Mouse (Mus musculus) lung, postnatal 0 days (tissue): ENCODE results near the gene Cep68. TPM values are rescaled to one million over a fixed set of nuclear protein-coding genes. Genes with fewer than 3 reads are reported as not detected.
A peak's percentile ranks its signal among the peaks of the same experiment; 100 is the strongest.

ENCODE experiments used
- ATAC-seq: fragments of 200-750 bp; cut with Nextera tagmentation; 2 replicates; pipeline ENCODE4 v1.8.0; 2017; ENCODE audit warnings: moderate library complexity
- DNase-seq: peaks from one replicate; pipeline ENCODE4 v3.0.0-alpha.2; 2016; ENCODE audit warnings: low spot score
- H3K27ac ChIP-seq: fragments of 300-500 bp; sonication (generic); 2 replicates; pipeline ENCODE4 v1.5.1; 2014; ENCODE audit warnings: antibody characterized with exemption, mild to moderate bottlenecking, low read length, mixed read lengths
- H3K27me3 ChIP-seq: fragments of 300-500 bp; sonication (generic); replicated peaks from 2 replicates; pipeline ENCODE4 v1.6.1; 2014; ENCODE audit warnings: low read length, mixed read lengths; ENCODE audit not compliant: insufficient read depth
- H3K36me3 ChIP-seq: fragments of 300-500 bp; sonication (generic); 2 replicates; pipeline ENCODE4 v1.6.1; 2014; ENCODE audit warnings: low read length, mixed read lengths; ENCODE audit not compliant: insufficient read depth
- H3K4me1 ChIP-seq: fragments of 300-500 bp; sonication (generic); 2 replicates; pipeline ENCODE4 v1.6.1; 2014; ENCODE audit warnings: antibody characterized with exemption, low read depth, low read length, mixed read lengths; ENCODE audit not compliant: insufficient read depth
- H3K4me2 ChIP-seq: fragments of 300-500 bp; sonication (generic); replicated peaks from 2 replicates; pipeline ENCODE4 v1.6.1; 2014; ENCODE audit warnings: low read depth, mild to moderate bottlenecking, low read length, moderate library complexity, mixed read lengths
- H3K4me3 ChIP-seq: fragments of 300-500 bp; sonication (generic); 2 replicates; pipeline ENCODE4 v1.5.1; 2014; ENCODE audit warnings: low read depth, low read length
- H3K9ac ChIP-seq: fragments of 300-500 bp; sonication (generic); replicated peaks from 2 replicates; pipeline ENCODE4 v1.6.1; 2014; ENCODE audit warnings: low read depth, mild to moderate bottlenecking
- H3K9me3 ChIP-seq: fragments of 300-500 bp; sonication (generic); 2 replicates; pipeline ENCODE4 v1.6.1; 2016; ENCODE audit warnings: low read length, mixed read lengths
- CTCF ChIP-seq: IDR thresholded peaks from 2 replicates; pipeline ENCODE4 v1.5.1; 2016; ENCODE audit warnings: antibody characterized with exemption, mild to moderate bottlenecking
- EP300 ChIP-seq: IDR thresholded peaks from 2 replicates; pipeline ENCODE4 v1.6.1; 2016; ENCODE audit warnings: antibody characterized with exemption, mild to moderate bottlenecking, control low read depth
- WGBS: fragments of 180-500 bp; shearing (Covaris S2); extraction: QIAGEN DNeasy Blood & Tissue Kit; methylation state at CpG from one replicate; pipeline ENCODE4 v1.1.7; 2014; 5-methylcytosine and 5-hydroxymethylcytosine counted together
- polyA plus RNA-seq: library from polyadenylated mRNA; unstranded; fragments of >200 nt; fragmentation: Nextera tagmentation; extraction: Ambion mirVana; gene quantifications from 2 replicates; pipeline ENCODE4 v1.2.1, GENCODE M21; 2015

Gene Cep68
- polyA plus RNA-seq: 12.5 and 14.7 TPM in 2 replicates

GRCm38 (mm10) chr11:20249296-20250110, at the start of gene Cep68:
Gene Cep68 (minus strand): TSS chr11:20249429.
- no peaks in the 10 kb centered on the region for H3K27me3 ChIP-seq
- peak within 1 kb of the TSS; percentile 94 for H3K4me2 ChIP-seq
- H3K4me3 ChIP-seq: peak within 1 kb of the TSS; percentile 94
- peak within 1 kb of the TSS; percentile 80 for H3K9ac ChIP-seq
- peaks cover 16% of the 10 kb centered on the region for H3K4me1 ChIP-seq
- H3K9me3 ChIP-seq: no peaks in the 10 kb centered on the region
- no peaks in the 10 kb centered on the region for H3K36me3 ChIP-seq
- TF ChIP-seq EP300 (no peak), CTCF (0 out of 2 replicates have a peak, but pooled peaks have one; percentile 36)
- peak; percentile 99 for DNase-seq
- peak within 1 kb of the TSS; percentile 89 for H3K27ac ChIP-seq
- 2% methylated on average over 48 of the region's 59 CpGs for WGBS
- ATAC-seq: peak; percentile 99

- peak; percentile 75 for ATAC-seq
- whole genome bisulfite sequencing: 49% methylated on average over 3 of the region's 3 CpGs
- TF ChIP-seq CTCF (no peak), EP300 (peak; percentile 16; the same call in 1 of the 2 replicates)
Measured at GRCm38 (mm10) chr11:20284463-20284862, 35.2 kb upstream of the Cep68 start.

GRCm38 (mm10) chr11:20282601-20283219, 33.5 kb upstream of the Cep68 start:
- no peak for ATAC-seq
- no peak overlapping the region for H3K4me3 ChIP-seq
- H3K27me3 ChIP-seq: no peaks in the 10 kb centered on the region
- DNase-seq: no peak
- no peaks in the 10 kb centered on the region for H3K36me3 ChIP-seq
- H3K9me3 ChIP-seq: no peaks in the 10 kb centered on the region
- no peak overlapping the region for H3K4me2 ChIP-seq
- H3K27ac ChIP-seq: no peak overlapping the region
- TF ChIP-seq CTCF: no peak
- TF ChIP-seq EP300: no peak
- 79% methylated on average over 2 of the region's 2 CpGs for WGBS
- H3K4me1 ChIP-seq: 0 out of 2 replicates have a peak, but pooled peaks cover 2% of the 10 kb centered on the region
- H3K9ac ChIP-seq: no peak overlapping the region

More at GRCm38 (mm10) chr11:20284463-20284862, 35.2 kb upstream of the Cep68 start:
- H3K9me3 ChIP-seq: no peaks in the 10 kb centered on the region
- no peak overlapping the region for H3K9ac ChIP-seq
- no peaks in the 10 kb centered on the region for H3K27me3 ChIP-seq
- H3K36me3 ChIP-seq: no peaks in the 10 kb centered on the region
- DNase-seq: peak; percentile 52
- 0 out of 2 replicates have a peak overlapping the region, but pooled peaks have one; percentile 32 for H3K27ac ChIP-seq
- no peak overlapping the region for H3K4me2 ChIP-seq
- no peak overlapping the region for H3K4me3 ChIP-seq
- 0 out of 2 replicates have a peak, but pooled peaks cover 2% of the 10 kb centered on the region for H3K4me1 ChIP-seq

GRCm38 (mm10) chr11:20280982-20281381, 31.8 kb upstream of the Cep68 start:
- 33% methylated on average over 5 of the region's 5 CpGs for WGBS
- no peak overlapping the region for H3K27ac ChIP-seq
- 0 out of 2 replicates have a peak, but pooled peaks cover 2% of the 10 kb centered on the region for H3K4me1 ChIP-seq
- H3K27me3 ChIP-seq: no peaks in the 10 kb centered on the region
- DNase-seq: peak; percentile 61
- H3K4me2 ChIP-seq: no peak overlapping the region
- H3K4me3 ChIP-seq: no peak overlapping the region
- ATAC-seq: no peak
- H3K9ac ChIP-seq: no peak overlapping the region
- no peaks in the 10 kb centered on the region for H3K9me3 ChIP-seq
- no peaks in the 10 kb centered on the region for H3K36me3 ChIP-seq
- TF ChIP-seq CTCF (no peak), EP300 (no peak)

- Histone ChIP-seq H3K4me1 (0 out of 2 replicates have a peak, but pooled peaks cover 2% of the 10 kb centered on the region), H3K9ac (no peak overlapping the region), H3K27me3 (no peaks in the 10 kb centered on the region), H3K4me3 (no peak overlapping the region), H3K36me3 (no peaks in the 10 kb centered on the region), H3K27ac (no peak overlapping the region), H3K9me3 (no peaks in the 10 kb centered on the region), H3K4me2 (no peak overlapping the region)
- TF ChIP-seq CTCF (no peak), EP300 (no peak)
- peak; percentile 47 for DNase-seq
- 25% methylated on average over 5 of the region's 5 CpGs for WGBS
- peak; percentile 71 for ATAC-seq
Measured at GRCm38 (mm10) chr11:20278702-20279101, 29.5 kb upstream of the Cep68 start.

GRCm38 (mm10) chr11:20277106-20277505, 27.9 kb upstream of the Cep68 start:
- Histone ChIP-seq H3K27ac (no peak overlapping the region), H3K4me3 (no peak overlapping the region), H3K4me1 (0 out of 2 replicates have a peak, but pooled peaks cover 2% of the 10 kb centered on the region), H3K9ac (no peak overlapping the region), H3K27me3 (no peaks in the 10 kb centered on the region), H3K4me2 (no peak overlapping the region), H3K9me3 (no peaks in the 10 kb centered on the region), H3K36me3 (no peaks in the 10 kb centered on the region)
- 64% methylated on average over 2 of the region's 2 CpGs for WGBS
- TF ChIP-seq EP300: no peak
- no peak for TF ChIP-seq CTCF
- no peak for ATAC-seq
- no peak for DNase-seq
